Mouse (Mus musculus) adrenal gland, adult 2 months (tissue): ENCODE results near the gene Fhl1. TPM values are rescaled to one million over a fixed set of nuclear protein-coding genes. Genes with fewer than 3 reads are reported as not detected.

Source experiments
- polyA plus RNA-seq: library from polyadenylated mRNA; depleted of rRNA; stranded (reverse); fragments of >200 nt; gene quantifications from 2 replicates; pipeline ENCODE4 v1.2.3, GENCODE M21; 2012; rRNA removed
- total RNA-seq, 2 experiments: library from RNA; stranded (reverse); gene quantifications; 2 replicates each; pipeline ENCODE4 v1.2.3; 2021

Fhl1 gene
- total and polyA plus RNA-seq, 3 experiments, result 27.9 to 59.4 (median 31.5) TPM

Other genes with a start within 250 kb of the Fhl1 start
- not detected for gene Gm10477, start 207.0 kb upstream of the Fhl1 start, total RNA-seq
- gene Gm10477, start 207.0 kb upstream of the Fhl1 start, polyA plus RNA-seq, result not detected in 2 replicates
- gene Gm648, start 182.2 kb upstream of the Fhl1 start, total RNA-seq, result not detected
- gene Gm648, start 182.2 kb upstream of the Fhl1 start, polyA plus RNA-seq, result not detected in 2 replicates
- gene Mmgt1, start 133.7 kb upstream of the Fhl1 start, total RNA-seq, result 10 to 100 TPM; 29.0 to 30.9 TPM
- gene Mmgt1, start 133.7 kb upstream of the Fhl1 start, polyA plus RNA-seq, result 2.6 and 3.2 TPM in 2 replicates
- 10 to 100 TPM; 32.5 to 32.8 TPM for gene Slc9a6, start 122.0 kb upstream of the Fhl1 start, total RNA-seq
- 22.7 and 29.6 TPM in 2 replicates for gene Slc9a6, start 122.0 kb upstream of the Fhl1 start, polyA plus RNA-seq
- gene Map7d3, start 90.5 kb downstream of the Fhl1 start, total RNA-seq, result 1 to 10 TPM; 1.0 to 3.4 TPM
- gene Map7d3, start 90.5 kb downstream of the Fhl1 start, polyA plus RNA-seq, result not detected in 2 replicates
- not detected for gene Adgrg4, start 138.4 kb downstream of the Fhl1 start, total RNA-seq
- not detected in 2 replicates for gene Adgrg4, start 138.4 kb downstream of the Fhl1 start, polyA plus RNA-seq